Mouse (Mus musculus): Measurements from ENCODE around the gene Gpr176. TPM values are rescaled to one million over a fixed set of nuclear protein-coding genes. Genes with fewer than 3 reads are reported as not detected.

Gene Gpr176
- polyA plus RNA-seq, 1 experiment from 2014 or later = 1.5 TPM

GRCm38 (mm10) chr2:118341295-118341694 is 31.9 kb downstream of the Gpr176 start:
- ATAC-seq (ENCODE audit: low FRiP score, low TSS enrichment) = peak; percentile 31; the same call in 1 of the 2 replicates
- 64% methylated on average over 7 of the region's 7 CpGs for WGBS

DNA sequence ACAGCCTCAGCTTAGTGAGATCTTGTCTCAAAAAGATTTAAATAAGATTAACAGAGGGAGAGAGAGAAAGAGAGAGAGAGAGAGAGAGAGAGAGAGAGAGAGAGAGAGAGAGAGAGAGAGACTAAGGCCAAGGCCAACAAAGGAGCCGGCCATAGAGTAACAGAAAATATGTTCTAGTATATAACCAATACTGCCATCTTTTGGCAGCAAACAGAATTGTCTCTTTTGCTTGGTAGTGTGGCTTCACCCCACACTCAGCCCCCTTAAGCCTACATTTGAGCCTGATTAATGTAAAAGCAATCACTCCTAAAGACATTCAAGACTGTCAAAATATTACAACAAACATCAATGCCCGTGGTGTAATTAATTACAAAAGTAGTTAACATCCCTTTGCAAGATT is 37.1 kb downstream of the Gpr176 start:
- Histone ChIP-seq H3K36me3 (ENCODE audit: insufficient read depth, low read length) (no peaks in the 10 kb centered on the region), H3K27ac (ENCODE audit: low read length) (no peak overlapping the region), H3K27me3 (ENCODE audit: insufficient read depth, low read length) (no peaks in the 10 kb centered on the region), H3K4me1 (ENCODE audit: insufficient read depth, low read length) (no peaks in the 10 kb centered on the region), H3K9ac (replicated peaks; ENCODE audit: low read length) (no peak overlapping the region), H3K4me3 (ENCODE audit: low read length) (no peak overlapping the region), H3K4me2 (replicated peaks; ENCODE audit: low read depth, low read length) (no peak overlapping the region), H3K9me3 (ENCODE audit: low read length) (no peaks in the 10 kb centered on the region)
- no peak for ATAC-seq (ENCODE audit: low FRiP score, low TSS enrichment)
- WGBS = 40% methylated on average over 2 of the region's 2 CpGs

More at GRCm38 (mm10) chr2:118341295-118341694, 31.9 kb downstream of the Gpr176 start:
- no peaks in the 10 kb centered on the region for H3K27me3 ChIP-seq (ENCODE audit: insufficient read depth, low read length)
- H3K27ac ChIP-seq (ENCODE audit: low read length) = no peak overlapping the region
- H3K4me1 ChIP-seq (ENCODE audit: insufficient read depth, low read length) = no peaks in the 10 kb centered on the region
- H3K4me3 ChIP-seq (ENCODE audit: low read length) = no peak overlapping the region
- no peaks in the 10 kb centered on the region for H3K36me3 ChIP-seq (ENCODE audit: insufficient read depth, low read length)
- no peaks in the 10 kb centered on the region for H3K9me3 ChIP-seq (ENCODE audit: low read length)
- H3K9ac ChIP-seq (replicated peaks; ENCODE audit: low read length) = no peak overlapping the region
- no peak overlapping the region for H3K4me2 ChIP-seq (replicated peaks; ENCODE audit: low read depth, low read length)

DNA sequence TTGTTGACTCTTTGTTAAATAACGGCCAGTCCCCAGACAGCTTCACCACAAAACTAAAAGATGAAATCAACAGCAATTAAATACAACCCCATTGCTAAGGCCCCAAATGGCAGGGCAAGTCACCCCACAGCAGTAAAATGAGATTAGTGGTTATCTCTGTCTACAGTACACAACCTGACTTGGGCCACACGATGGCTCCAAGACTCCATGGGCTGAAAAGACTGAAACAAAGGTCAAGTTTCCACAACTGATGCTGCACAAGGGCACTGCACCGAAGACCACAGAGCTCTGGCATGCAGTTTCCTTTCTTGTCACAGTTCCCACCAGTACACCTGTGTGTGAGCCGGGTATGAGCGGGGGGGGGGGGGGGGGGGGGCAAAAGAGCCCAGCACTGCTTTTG is 50.6 kb downstream of the Gpr176 start:
- no peak overlapping the region for H3K4me3 ChIP-seq (ENCODE audit: low read length)
- no peak overlapping the region for H3K27ac ChIP-seq (ENCODE audit: low read length)
- H3K4me2 ChIP-seq (replicated peaks; ENCODE audit: low read depth, low read length) = no peak overlapping the region
- H3K27me3 ChIP-seq (ENCODE audit: insufficient read depth, low read length) = no peaks in the 10 kb centered on the region
- ATAC-seq (ENCODE audit: low FRiP score, low TSS enrichment) = no peak
- 60% methylated on average over 3 of the region's 5 CpGs for WGBS
- no peaks in the 10 kb centered on the region for H3K4me1 ChIP-seq (ENCODE audit: insufficient read depth, low read length)
- H3K36me3 ChIP-seq (ENCODE audit: insufficient read depth, low read length) = no peaks in the 10 kb centered on the region
- H3K9ac ChIP-seq (replicated peaks; ENCODE audit: low read length) = no peak overlapping the region
- no peaks in the 10 kb centered on the region for H3K9me3 ChIP-seq (ENCODE audit: low read length)

DNA sequence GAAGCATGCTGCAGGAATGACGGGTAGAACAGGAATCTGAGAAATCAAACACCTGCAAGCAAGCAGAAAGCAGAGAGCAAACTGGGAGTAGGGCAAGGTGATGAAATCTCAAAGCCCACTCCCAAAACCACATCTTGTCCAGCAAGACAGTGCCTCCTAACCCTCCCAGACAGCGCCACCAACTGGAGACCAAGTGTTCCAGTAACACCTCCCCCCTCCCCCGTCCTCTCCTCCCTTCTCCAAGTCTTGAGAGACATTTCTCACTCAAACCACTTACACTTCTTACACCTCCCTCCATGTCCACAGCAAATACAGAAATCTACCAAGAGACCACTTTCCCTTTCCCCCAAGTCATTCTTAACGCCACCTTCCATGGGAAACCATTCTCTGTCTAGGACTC is 51.4 kb downstream of the Gpr176 start:
- no peaks in the 10 kb centered on the region for H3K36me3 ChIP-seq (ENCODE audit: insufficient read depth, low read length)

GRCm38 (mm10) chr2:118321094-118321493 is 52.1 kb downstream of the Gpr176 start:
- no peaks in the 10 kb centered on the region for H3K36me3 ChIP-seq (ENCODE audit: insufficient read depth, low read length)
- H3K27ac ChIP-seq (ENCODE audit: low read length) = no peak overlapping the region
- H3K9me3 ChIP-seq (ENCODE audit: low read length) = no peaks in the 10 kb centered on the region
- WGBS = 93% methylated on average over 4 of the region's 4 CpGs
- H3K4me1 ChIP-seq (ENCODE audit: insufficient read depth, low read length) = no peaks in the 10 kb centered on the region
- no peaks in the 10 kb centered on the region for H3K27me3 ChIP-seq (ENCODE audit: insufficient read depth, low read length)
- H3K4me3 ChIP-seq (ENCODE audit: low read length) = no peak overlapping the region
- no peak overlapping the region for H3K9ac ChIP-seq (replicated peaks; ENCODE audit: low read length)
- ATAC-seq (ENCODE audit: low FRiP score, low TSS enrichment) = no peak
- H3K4me2 ChIP-seq (replicated peaks; ENCODE audit: low read depth, low read length) = no peak overlapping the region

More for the DNA sequence above, 51.4 kb downstream of the Gpr176 start:
- H3K9me3 ChIP-seq (ENCODE audit: low read length) = no peaks in the 10 kb centered on the region
- H3K27ac ChIP-seq (ENCODE audit: low read length) = no peak overlapping the region
- no peak overlapping the region for H3K9ac ChIP-seq (replicated peaks; ENCODE audit: low read length)
- 74% methylated on average over 4 of the region's 4 CpGs for WGBS
- H3K27me3 ChIP-seq (ENCODE audit: insufficient read depth, low read length) = no peaks in the 10 kb centered on the region
- H3K4me2 ChIP-seq (replicated peaks; ENCODE audit: low read depth, low read length) = no peak overlapping the region
- no peak for ATAC-seq (ENCODE audit: low FRiP score, low TSS enrichment)
- H3K4me3 ChIP-seq (ENCODE audit: low read length) = no peak overlapping the region
- H3K4me1 ChIP-seq (ENCODE audit: insufficient read depth, low read length) = no peaks in the 10 kb centered on the region

DNA sequence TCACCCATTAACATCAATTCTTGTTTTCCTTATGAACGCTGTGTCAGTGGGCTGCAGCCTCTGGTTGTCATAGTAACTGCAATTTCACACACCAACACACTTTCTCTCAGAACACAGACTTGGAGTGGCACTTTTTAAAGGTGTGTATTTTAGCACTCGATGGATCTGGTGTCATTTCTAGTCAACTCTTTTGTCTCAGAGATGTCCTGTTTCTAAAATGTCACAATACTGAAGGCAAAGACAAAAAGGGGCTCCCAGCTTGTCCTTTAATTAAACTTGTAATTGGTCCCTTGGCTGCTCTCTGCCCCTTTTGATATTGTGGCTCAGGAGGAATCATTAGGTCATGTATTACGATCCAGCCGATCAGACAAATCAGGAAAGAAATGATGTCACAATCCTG is 52.7 kb downstream of the Gpr176 start:
- H3K4me3 ChIP-seq (ENCODE audit: low read length) = no peak overlapping the region
- H3K27ac ChIP-seq (ENCODE audit: low read length) = no peak overlapping the region
- no peaks in the 10 kb centered on the region for H3K4me1 ChIP-seq (ENCODE audit: insufficient read depth, low read length)
- no peaks in the 10 kb centered on the region for H3K36me3 ChIP-seq (ENCODE audit: insufficient read depth, low read length)
- whole genome bisulfite sequencing = 57% methylated on average over 4 of the region's 4 CpGs
- no peak overlapping the region for H3K9ac ChIP-seq (replicated peaks; ENCODE audit: low read length)
- no peaks in the 10 kb centered on the region for H3K27me3 ChIP-seq (ENCODE audit: insufficient read depth, low read length)
- no peak for ATAC-seq (ENCODE audit: low FRiP score, low TSS enrichment)
- H3K4me2 ChIP-seq (replicated peaks; ENCODE audit: low read depth, low read length) = no peak overlapping the region
- no peaks in the 10 kb centered on the region for H3K9me3 ChIP-seq (ENCODE audit: low read length)

GRCm38 (mm10) chr2:118319176-118319575 is 54.0 kb downstream of the Gpr176 start:
- Histone ChIP-seq H3K9me3 (ENCODE audit: low read length) (no peaks in the 10 kb centered on the region), H3K4me2 (replicated peaks; ENCODE audit: low read depth, low read length) (no peak overlapping the region), H3K4me3 (ENCODE audit: low read length) (no peak overlapping the region), H3K36me3 (ENCODE audit: insufficient read depth, low read length) (no peaks in the 10 kb centered on the region), H3K9ac (replicated peaks; ENCODE audit: low read length) (no peak overlapping the region), H3K27ac (ENCODE audit: low read length) (no peak overlapping the region), H3K27me3 (ENCODE audit: insufficient read depth, low read length) (no peaks in the 10 kb centered on the region), H3K4me1 (ENCODE audit: insufficient read depth, low read length) (no peaks in the 10 kb centered on the region)
- no peak for ATAC-seq (ENCODE audit: low FRiP score, low TSS enrichment)
- 60% methylated on average over 5 of the region's 5 CpGs for WGBS

DNA sequence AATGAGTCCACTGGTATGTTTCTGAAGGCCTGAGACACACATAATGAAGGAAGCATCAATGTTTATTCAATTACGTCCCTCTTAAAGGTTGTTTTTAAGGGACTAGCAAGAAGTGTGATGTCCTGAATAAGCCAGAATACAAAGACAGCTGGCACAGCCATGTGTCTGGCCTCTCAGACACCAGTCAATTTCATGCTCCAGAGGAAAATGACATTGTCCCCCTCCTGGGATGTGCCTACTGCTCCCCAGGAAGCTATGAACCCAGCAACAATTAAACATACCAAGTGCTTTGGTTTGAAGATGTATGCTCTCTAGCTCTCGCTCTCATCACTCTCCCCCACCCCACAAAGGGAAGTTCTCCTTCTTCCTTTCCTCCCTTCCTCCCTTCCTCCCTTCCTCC is 56.3 kb downstream of the Gpr176 start:
- Histone ChIP-seq H3K27ac (ENCODE audit: low read length) (no peak overlapping the region), H3K9ac (replicated peaks; ENCODE audit: low read length) (no peak overlapping the region), H3K4me3 (ENCODE audit: low read length) (no peak overlapping the region), H3K4me1 (ENCODE audit: insufficient read depth, low read length) (no peaks in the 10 kb centered on the region), H3K36me3 (ENCODE audit: insufficient read depth, low read length) (no peaks in the 10 kb centered on the region), H3K4me2 (replicated peaks; ENCODE audit: low read depth, low read length) (no peak overlapping the region), H3K27me3 (ENCODE audit: insufficient read depth, low read length) (no peaks in the 10 kb centered on the region), H3K9me3 (ENCODE audit: low read length) (no peaks in the 10 kb centered on the region)
- ATAC-seq (ENCODE audit: low FRiP score, low TSS enrichment) = no peak
- 66% methylated on average over 2 of the region's 2 CpGs for WGBS

- 73% methylated on average over 12 of the region's 12 CpGs for WGBS
Measured at GRCm38 (mm10) chr2:118315656-118316402, 57.4 kb downstream of the Gpr176 start.

DNA sequence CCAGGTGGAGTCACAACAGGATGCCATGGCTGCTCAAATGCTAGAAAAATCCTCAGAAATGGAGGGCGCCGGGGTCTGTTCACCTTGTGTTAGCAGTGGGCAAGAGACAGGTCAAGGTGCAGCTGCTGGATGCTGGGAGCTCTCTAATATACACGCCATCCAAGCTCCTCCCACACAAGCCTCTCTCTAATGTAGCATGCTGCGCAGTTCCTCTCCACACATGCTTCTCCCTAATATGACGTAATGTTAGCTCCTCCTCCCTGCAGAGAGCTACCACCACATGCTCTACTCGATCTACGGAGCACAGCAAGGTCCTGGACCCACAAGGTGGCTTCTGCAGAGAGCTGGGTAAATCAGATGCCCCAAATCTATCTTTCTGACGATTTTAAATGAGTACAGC is 65.7 kb downstream of the Gpr176 start:
- Histone ChIP-seq H3K36me3 (ENCODE audit: insufficient read depth, low read length) (no peaks in the 10 kb centered on the region), H3K4me3 (ENCODE audit: low read length) (no peak overlapping the region), H3K4me1 (ENCODE audit: insufficient read depth, low read length) (0 out of 2 replicates have a peak, but pooled peaks cover 6% of the 10 kb centered on the region), H3K27ac (ENCODE audit: low read length) (no peak overlapping the region), H3K9ac (replicated peaks; ENCODE audit: low read length) (no peak overlapping the region), H3K4me2 (replicated peaks; ENCODE audit: low read depth, low read length) (no peak overlapping the region), H3K27me3 (ENCODE audit: insufficient read depth, low read length) (no peaks in the 10 kb centered on the region), H3K9me3 (ENCODE audit: low read length) (no peaks in the 10 kb centered on the region)
- 63% methylated on average over 8 of the region's 8 CpGs for WGBS
- no peak for ATAC-seq (ENCODE audit: low FRiP score, low TSS enrichment)

More at GRCm38 (mm10) chr2:118315656-118316402, 57.4 kb downstream of the Gpr176 start:
- Histone ChIP-seq H3K27ac (ENCODE audit: low read length) (no peak overlapping the region), H3K27me3 (ENCODE audit: insufficient read depth, low read length) (no peaks in the 10 kb centered on the region), H3K4me2 (replicated peaks; ENCODE audit: low read depth, low read length) (no peak overlapping the region), H3K4me1 (ENCODE audit: insufficient read depth, low read length) (no peaks in the 10 kb centered on the region), H3K9ac (replicated peaks; ENCODE audit: low read length) (no peak overlapping the region), H3K9me3 (ENCODE audit: low read length) (no peaks in the 10 kb centered on the region), H3K36me3 (ENCODE audit: insufficient read depth, low read length) (no peaks in the 10 kb centered on the region), H3K4me3 (ENCODE audit: low read length) (no peak overlapping the region)
- ATAC-seq (ENCODE audit: low FRiP score, low TSS enrichment) = no peak
